Mouse (Mus musculus) ES-Bruce4 (cell line): ENCODE data around the gene Lyar.

Experiments used
- CTCF ChIP-seq: IDR thresholded peaks from one replicate; pipeline ENCODE4 v1.8.1; 2011; ENCODE audit warnings: low read depth, low read length
- EP300 ChIP-seq: IDR thresholded peaks from 2 replicates; pipeline ENCODE4 v1.6.1; 2011; ENCODE audit warnings: low read depth, low read length; ENCODE audit not compliant: insufficient read depth
- POLR2A ChIP-seq: IDR thresholded peaks from one replicate; pipeline ENCODE4 v1.8.1; 2011; ENCODE audit warnings: low read length; ENCODE audit not compliant: insufficient read depth

- no peak for TF ChIP-seq CTCF
- no peak for TF ChIP-seq POLR2A
- TF ChIP-seq EP300 = no peak
Observed at GRCm38 (mm10) chr5:38256551-38256950, 36.3 kb downstream of the Lyar start.
